Comparison of ENCODE assay signal across 21 mouse cellular contexts in the genomic region with DNA sequence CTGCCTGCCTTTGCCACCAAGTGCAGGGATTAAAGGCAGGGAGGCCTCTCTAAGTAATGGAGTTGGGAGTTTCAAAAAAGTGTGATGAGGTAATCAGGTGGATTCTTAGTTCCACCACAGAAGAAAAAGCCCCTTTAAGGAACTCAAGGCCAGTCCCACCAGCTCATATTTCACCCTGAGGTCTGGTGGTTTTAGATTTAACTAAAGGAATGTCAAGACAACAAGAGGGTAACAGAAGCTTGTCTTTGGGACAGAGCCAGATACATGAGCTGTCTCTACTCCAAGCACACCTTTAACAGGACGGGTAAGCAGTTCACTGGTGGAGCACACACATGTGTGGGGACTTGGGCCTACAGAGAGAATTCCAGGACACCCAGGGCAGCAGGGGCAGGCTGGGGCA. TPM values are rescaled to one million over a fixed set of nuclear protein-coding genes. Genes with fewer than 3 reads are reported as not detected.
DNase-seq lines count a peak whose midpoint lies in the region; ATAC-seq and TF ChIP-seq lines count a peak whose summit lies in the region.
"Had no signal": no experiment of that assay in that cellular context is flagged by ENCODE, and none has a peak within 500 bp of the region (broad histone marks: within the 10 kb centered on the region; RNA-seq: fewer than 3 reads in every experiment).

No protein-coding gene starts in this region.

- in situ Hi-C loops in Patski (cut with MboI; ENCODE audit: low pct_unique_long_range_greater_than_20kb) = no loop called here

- TF ChIP-seq CTCF in Patski (IDR thresholded peaks at IDR 0.05) = no peak

- no peak overlapping the region for H3K4me3 ChIP-seq in heart, embryonic 16.5 days (ENCODE audit: low read length)
- no peak overlapping the region for H3K4me3 ChIP-seq in limb, embryonic 12.5 days (replicated peaks)
- H3K4me3 ChIP-seq in limb, embryonic 10.5 days = no peak overlapping the region
- H3K4me3 ChIP-seq in embryonic facial prominence, embryonic 15.5 days (replicated peaks) = no peak overlapping the region
- H3K4me3 ChIP-seq: forebrain, embryonic 12.5 days; hindbrain, embryonic 13.5 days; layer of hippocampus, adult 2 months; midbrain, embryonic 12.5 days had no signal

- POLR2A ChIA-PET in Patski (lab: Charles Lee) = no interaction called here

- CTCF ChIA-PET in Patski (lab: Charles Lee) = no interaction called here

- ATAC-seq in heart, embryonic 16.5 days (replicated peaks; ENCODE audit: extremely low read depth, insufficient read depth, low FRiP score) = no peak
- ATAC-seq in limb, embryonic 12.5 days (ENCODE audit: insufficient number of reproducible peaks, insufficient read depth, low FRiP score, low TSS enrichment, low read depth) = peak; percentile 59; the same call in 1 of the 2 replicates
- ATAC-seq in Patski = peak; percentile 73
- ATAC-seq in embryonic facial prominence, embryonic 15.5 days (ENCODE audit: insufficient number of reproducible peaks, low FRiP score, low TSS enrichment, low read depth) = peak; percentile 39

- H3K4me2 ChIP-seq in heart, embryonic 16.5 days (ENCODE audit: low read depth, low read length) = no peak overlapping the region
- H3K4me2 ChIP-seq in limb, embryonic 12.5 days = no peak overlapping the region
- no peak overlapping the region for H3K4me2 ChIP-seq in embryonic facial prominence, embryonic 15.5 days (replicated peaks)
- H3K4me2 ChIP-seq: forebrain, embryonic 12.5 days; hindbrain, embryonic 13.5 days; midbrain, embryonic 12.5 days had no signal

- 0 out of 2 replicates have a peak overlapping the region, but pooled peaks have one; percentile 12 for H3K27ac ChIP-seq in heart, embryonic 16.5 days (ENCODE audit: low read length)
- H3K27ac ChIP-seq in limb, embryonic 12.5 days = peak overlapping the region; percentile 75; the same call in 1 of the 2 replicates
- H3K27ac ChIP-seq in limb, embryonic 10.5 days = no peak overlapping the region
- 0 out of 2 replicates have a peak overlapping the region, but pooled peaks have one; percentile 25 for H3K27ac ChIP-seq in embryonic facial prominence, embryonic 15.5 days (replicated peaks)
- H3K27ac ChIP-seq: forebrain, embryonic 12.5 days; hindbrain, embryonic 13.5 days; layer of hippocampus, adult 2 months; liver, embryonic 14.5 days; midbrain, embryonic 12.5 days; stomach, postnatal 0 days had no signal

- no peak for DNase-seq in heart, adult 9 months (ENCODE audit: low spot score in 2 of 2)
- no peak for DNase-seq in limb, embryonic 10.5 days (ENCODE audit: low spot score)
- DNase-seq in Patski (ENCODE audit: low read depth, low spot score) = peak; percentile 50
- DNase-seq in adrenal gland, adult (ENCODE audit: inconsistent age in 2 of 2, low spot score in 1 of 2) = no peak
- DNase-seq in thymus, postnatal 10 days (ENCODE audit: low spot score in 2 of 2) = no peak
- DNase-seq: adrenal gland, adult 2 months; cerebellum, adult 11 months; cerebellum, postnatal 25 days; gastrocnemius, postnatal 14 days; right cerebral cortex, postnatal 25 days; thymus, postnatal 25 days had no signal

- no peaks in the 10 kb centered on the region for H3K36me3 ChIP-seq in heart, embryonic 16.5 days (ENCODE audit: control insufficient read depth, insufficient read depth)
- peaks cover 10% of the 10 kb centered on the region; the same call in 1 of the 2 replicates for H3K36me3 ChIP-seq in limb, embryonic 12.5 days
- H3K36me3 ChIP-seq in limb, embryonic 10.5 days = peaks cover 22% of the 10 kb centered on the region
- 0 out of 2 replicates have a peak, but pooled peaks cover 6% of the 10 kb centered on the region for H3K36me3 ChIP-seq in embryonic facial prominence, embryonic 15.5 days
- H3K36me3 ChIP-seq: forebrain, embryonic 12.5 days; G1E; hindbrain, embryonic 13.5 days; midbrain, embryonic 12.5 days had no signal

- WGBS in heart, embryonic 16.5 days = 42% methylated on average over 1 of the region's 1 CpGs
- WGBS in limb, embryonic 12.5 days = 21% methylated on average over 1 of the region's 1 CpGs
- 64% methylated on average over 1 of the region's 1 CpGs for WGBS in limb, embryonic 10.5 days
- 14% methylated on average over 1 of the region's 1 CpGs for WGBS in embryonic facial prominence, embryonic 15.5 days

- no peak overlapping the region for H3K9ac ChIP-seq in heart, embryonic 16.5 days (ENCODE audit: low read length)
- no peak overlapping the region for H3K9ac ChIP-seq in limb, embryonic 12.5 days (replicated peaks)
- no peak overlapping the region for H3K9ac ChIP-seq in embryonic facial prominence, embryonic 15.5 days
- H3K9ac ChIP-seq: forebrain, embryonic 12.5 days; hindbrain, embryonic 13.5 days; liver, embryonic 14.5 days; midbrain, embryonic 12.5 days had no signal

- peaks cover 7% of the 10 kb centered on the region; the same call in 1 of the 2 replicates for H3K4me1 ChIP-seq in heart, embryonic 16.5 days (ENCODE audit: control insufficient read depth, insufficient read depth, low read length)
- peaks cover 15% of the 10 kb centered on the region for H3K4me1 ChIP-seq in limb, embryonic 12.5 days (replicated peaks)
- peaks cover 11% of the 10 kb centered on the region for H3K4me1 ChIP-seq in limb, embryonic 10.5 days
- H3K4me1 ChIP-seq in embryonic facial prominence, embryonic 15.5 days = 0 out of 2 replicates have a peak, but pooled peaks cover 5% of the 10 kb centered on the region
- H3K4me1 ChIP-seq: forebrain, embryonic 12.5 days; hindbrain, embryonic 13.5 days; midbrain, embryonic 12.5 days had no signal

- no peaks in the 10 kb centered on the region for H3K27me3 ChIP-seq in heart, embryonic 16.5 days (ENCODE audit: control insufficient read depth, insufficient read depth, low read length)
- H3K27me3 ChIP-seq in limb, embryonic 12.5 days = no peaks in the 10 kb centered on the region
- H3K27me3 ChIP-seq in limb, embryonic 10.5 days (ENCODE audit: low read depth, poor library complexity, severe bottlenecking) = no peaks in the 10 kb centered on the region
- H3K27me3 ChIP-seq in Patski = no peaks in the 10 kb centered on the region
- H3K27me3 ChIP-seq in embryonic facial prominence, embryonic 15.5 days = no peaks in the 10 kb centered on the region
- H3K27me3 ChIP-seq: forebrain, embryonic 12.5 days; hindbrain, embryonic 13.5 days; midbrain, embryonic 12.5 days had no signal

- no peaks in the 10 kb centered on the region for H3K9me3 ChIP-seq in heart, embryonic 16.5 days (replicated peaks; ENCODE audit: control insufficient read depth, low read length)
- no peaks in the 10 kb centered on the region for H3K9me3 ChIP-seq in limb, embryonic 12.5 days
- 0 out of 2 replicates have a peak, but pooled peaks cover 2% of the 10 kb centered on the region for H3K9me3 ChIP-seq in limb, embryonic 10.5 days (replicated peaks)
- no peaks in the 10 kb centered on the region for H3K9me3 ChIP-seq in embryonic facial prominence, embryonic 15.5 days (replicated peaks)
- H3K9me3 ChIP-seq: forebrain, embryonic 12.5 days; G1E; midbrain, embryonic 12.5 days had no signal

RNA-seq across cellular contexts. Expression of gene Cd302, which starts 16.7 kb away (rescaled TPM):
- polyA plus RNA-seq in heart, embryonic 16.5 days (2015; fragmentation: Nextera tagmentation; extraction: Ambion mirVana) = 15.3 and 17.9 TPM in 2 replicates
- polyA plus RNA-seq in limb, embryonic 12.5 days (2016; fragmentation: Nextera tagmentation; extraction: Ambion mirVana) = 34.1 and 37.9 TPM in 2 replicates
- 22.3 and 23.5 TPM in 2 replicates for polyA plus RNA-seq in limb, embryonic 10.5 days (2016; fragmentation: Nextera tagmentation; extraction: Ambion mirVana)
- polyA plus RNA-seq in Patski (2021) = 0.21 TPM
- 51.6 and 53.1 TPM in 2 replicates for polyA plus RNA-seq in embryonic facial prominence, embryonic 15.5 days (2015; fragmentation: Nextera tagmentation; extraction: Ambion mirVana)
- polyA plus RNA-seq: G1E had no signal

RNA-seq across cellular contexts. Expression of gene March7, which starts 57.9 kb away (rescaled TPM):
- polyA plus RNA-seq in heart, embryonic 16.5 days (2015; fragmentation: Nextera tagmentation; extraction: Ambion mirVana) = 53.5 and 57.5 TPM in 2 replicates
- polyA plus RNA-seq in limb, embryonic 12.5 days (2016; fragmentation: Nextera tagmentation; extraction: Ambion mirVana) = 93.3 and 104 TPM in 2 replicates
- 62.5 and 81.9 TPM in 2 replicates for polyA plus RNA-seq in limb, embryonic 10.5 days (2016; fragmentation: Nextera tagmentation; extraction: Ambion mirVana)
- 63.3 TPM for polyA plus RNA-seq in Patski (2021)
- polyA plus RNA-seq in embryonic facial prominence, embryonic 15.5 days (2015; fragmentation: Nextera tagmentation; extraction: Ambion mirVana) = 71.5 and 78.5 TPM in 2 replicates

RNA-seq across cellular contexts. Expression of gene Baz2b, which starts 57.9 kb away (rescaled TPM):
- polyA plus RNA-seq in heart, embryonic 16.5 days (2015; fragmentation: Nextera tagmentation; extraction: Ambion mirVana) = 42.7 and 43.9 TPM in 2 replicates
- 67.0 and 70.8 TPM in 2 replicates for polyA plus RNA-seq in limb, embryonic 12.5 days (2016; fragmentation: Nextera tagmentation; extraction: Ambion mirVana)
- 45.0 and 58.8 TPM in 2 replicates for polyA plus RNA-seq in limb, embryonic 10.5 days (2016; fragmentation: Nextera tagmentation; extraction: Ambion mirVana)
- 38.1 TPM for polyA plus RNA-seq in Patski (2021)
- 58.1 and 61.5 TPM in 2 replicates for polyA plus RNA-seq in embryonic facial prominence, embryonic 15.5 days (2015; fragmentation: Nextera tagmentation; extraction: Ambion mirVana)

Comparison
In these comparisons a context has a peak if more than half of its experiments do, and no peak if none do; other contexts are left out.
1. RNA of gene Cd302, which starts 16.7 kb away (polyA plus RNA-seq): 51.6 to 53.1 TPM in embryonic facial prominence, embryonic 15.5 days, 34.1 to 37.9 TPM in limb, embryonic 12.5 days, 22.3 to 23.5 TPM in limb, embryonic 10.5 days and 15.3 to 17.9 TPM in heart, embryonic 16.5 days; 0.21 TPM in Patski (single experiment); every median in the first group is over 10 times any median in the second.